Mouse (Mus musculus) erythroblast, adult 5-6 weeks (primary cell): Measurements from ENCODE around the gene Tmem179b. TPM values are rescaled to one million over a fixed set of nuclear protein-coding genes. Genes with fewer than 3 reads are reported as not detected.
"Not testable (repeated sequence)": the region's sequence is repeated elsewhere in the genome, so short reads cannot be mapped to it uniquely, and the experiment has no call there.

Source experiments
- ATAC-seq: replicated peaks from 2 replicates; pipeline ENCODE4 v1.8.0; 2016; ENCODE audit warnings: moderate number of reproducible peaks, mild to moderate bottlenecking, moderate TSS enrichment, inconsistent platforms; ENCODE audit not compliant: poor library complexity, low FRiP score, severe bottlenecking
- total RNA-seq, 2 experiments: library from RNA; stranded (forward) in 1 of 2; stranded (reverse) in 1 of 2; fragments of 150-400 nt in 1 of 2; fragments of 200-764, 138-1000 nt in 1 of 2; gene quantifications; 2 replicates each; pipeline versions ENCODE4 v1.2.3 to v1.2.4; 2015 to 2017; ENCODE audit warnings: low replicate concordance in 2 of 2

Gene Tmem179b
- total RNA-seq, 2 experiments from 2014 or later: 37.4 to 55.1 TPM

DNA sequence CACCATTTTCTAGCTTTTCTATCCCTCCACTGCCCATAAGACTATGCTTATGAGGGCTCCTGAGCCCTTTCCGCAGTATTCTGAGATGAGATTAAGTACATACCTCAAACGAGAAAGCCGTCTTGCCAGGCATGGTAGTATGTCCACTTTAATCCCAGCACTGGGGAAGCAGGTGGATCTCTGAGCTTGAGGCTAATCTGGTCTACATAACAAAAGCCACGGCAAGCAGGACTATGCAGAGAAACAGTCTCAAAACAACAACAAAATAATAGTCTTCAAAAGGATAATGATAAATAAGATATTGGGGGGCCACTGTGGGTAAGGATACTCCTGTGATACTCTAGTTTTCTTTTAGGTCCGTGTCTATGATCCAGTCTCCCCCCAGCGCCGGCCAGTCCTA, 35.4 kb downstream of the Tmem179b start:
- ATAC-seq: no peak

DNA sequence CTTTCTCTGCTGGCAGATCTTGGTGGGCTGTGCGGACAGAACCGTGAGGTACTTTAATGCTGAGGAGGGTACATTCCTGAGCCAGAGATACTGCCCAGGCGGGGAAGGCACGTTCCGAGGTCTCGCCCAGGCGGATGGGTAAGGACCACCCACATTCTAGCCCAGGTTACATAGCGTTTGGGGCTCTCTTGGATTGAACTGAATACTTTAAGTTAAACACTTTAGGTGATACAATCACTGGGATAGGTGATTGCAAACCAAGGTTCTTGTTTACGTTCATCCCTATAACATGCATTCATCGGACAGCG, 38.2 kb downstream of the Tmem179b start:
- ATAC-seq: no peak

DNA sequence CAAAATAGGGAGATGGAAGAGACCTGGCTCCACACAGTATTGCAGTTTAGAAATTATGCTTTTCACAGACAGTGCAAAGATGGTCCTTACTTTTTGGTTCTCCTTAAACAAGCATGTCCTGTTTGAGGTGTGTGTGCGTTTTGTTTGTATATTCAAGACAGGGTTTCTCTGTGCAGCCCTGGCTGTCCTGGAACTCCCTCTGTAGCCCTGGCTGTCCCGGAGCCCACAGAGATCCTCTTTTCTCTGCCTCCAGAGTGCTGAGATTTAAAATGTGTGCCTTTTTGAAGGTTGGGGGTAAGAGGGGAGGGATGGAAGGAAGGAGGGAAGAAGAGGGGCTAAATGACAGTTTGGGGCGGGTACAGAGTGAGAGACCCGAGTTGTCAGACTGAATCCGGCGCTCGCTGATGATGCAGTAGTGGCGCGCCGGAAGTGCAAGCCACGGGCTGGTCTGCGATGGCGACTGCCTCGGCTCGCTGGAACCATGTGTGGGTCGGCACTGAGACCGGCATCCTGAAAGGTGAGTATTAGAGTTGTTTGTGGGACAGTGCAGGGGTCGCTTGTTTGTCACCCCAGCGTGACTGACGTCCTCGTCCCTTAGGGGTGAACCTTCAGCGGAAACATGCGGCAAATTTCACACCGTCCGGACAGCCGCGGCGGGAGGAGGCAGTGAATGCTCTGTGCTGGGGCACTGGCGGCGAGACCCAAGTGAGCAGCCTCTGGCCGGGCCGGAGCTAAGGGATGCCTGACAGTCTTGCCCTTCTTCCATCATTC, 38.7 kb downstream of the Tmem179b start, which contains the start of gene Wdr74:
Gene Wdr74, plus strand, starts transcription at position 439 of the 771 bp plus-strand sequence.
- ATAC-seq: peak; percentile 94

DNA sequence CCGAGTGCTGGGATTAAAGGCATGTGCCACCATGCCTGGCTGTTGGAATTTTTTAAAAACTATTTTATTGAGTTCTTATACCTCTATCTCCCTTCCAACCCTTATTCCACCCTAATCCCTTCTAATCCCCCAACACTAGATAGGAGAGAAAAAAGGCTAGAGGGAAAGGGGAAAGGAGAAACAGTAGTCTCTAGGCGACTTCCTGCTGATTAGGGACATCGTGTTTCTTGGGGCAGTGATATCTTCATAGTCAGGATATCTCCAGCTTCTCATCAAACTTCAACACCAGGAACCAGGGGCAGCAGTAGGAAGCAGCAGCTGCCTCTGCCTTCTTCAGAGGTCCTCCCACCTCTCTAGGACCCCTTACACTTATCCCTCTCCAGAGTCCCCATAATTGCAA, 39.9 kb downstream of the Tmem179b start:
- no peak for ATAC-seq

GRCm38 (mm10) chr19:8728335-8729099, 45.8 kb downstream of the Tmem179b start:
- not testable (repeated sequence) for ATAC-seq

DNA sequence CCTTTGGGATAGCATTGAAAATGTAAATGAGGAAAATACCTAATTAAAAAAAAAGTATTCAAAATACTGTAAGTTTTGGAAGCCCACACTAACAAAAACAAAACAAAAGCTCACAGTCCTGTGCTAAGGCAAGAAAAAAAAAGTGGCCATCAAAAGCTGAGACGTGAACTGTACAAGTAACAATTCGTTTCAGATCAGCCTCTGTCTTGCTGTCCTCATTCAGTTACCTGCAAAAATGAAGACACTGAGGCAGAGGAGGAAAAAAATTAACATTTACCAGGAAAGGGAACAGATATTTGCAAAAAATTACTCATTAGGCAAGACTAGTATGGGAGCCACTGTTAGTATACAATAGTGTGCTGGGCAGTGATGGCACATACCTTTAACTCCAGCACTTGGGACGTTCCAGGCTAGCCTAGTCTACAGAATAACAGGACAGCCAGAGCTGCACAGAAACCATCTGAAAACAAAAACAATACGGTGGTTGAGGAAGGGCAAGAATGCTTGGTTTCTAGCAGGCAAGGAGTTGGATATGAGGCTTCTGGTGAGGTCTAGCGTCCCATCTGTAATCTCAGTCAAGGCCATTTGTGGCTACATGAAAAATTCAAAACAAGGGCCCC, 46.7 kb downstream of the Tmem179b start:
- ATAC-seq: no peak

- ATAC-seq: no peak
These were observed 47.5 kb downstream of the Tmem179b start for GRCm38 (mm10) chr19:8726609-8727390.

DNA sequence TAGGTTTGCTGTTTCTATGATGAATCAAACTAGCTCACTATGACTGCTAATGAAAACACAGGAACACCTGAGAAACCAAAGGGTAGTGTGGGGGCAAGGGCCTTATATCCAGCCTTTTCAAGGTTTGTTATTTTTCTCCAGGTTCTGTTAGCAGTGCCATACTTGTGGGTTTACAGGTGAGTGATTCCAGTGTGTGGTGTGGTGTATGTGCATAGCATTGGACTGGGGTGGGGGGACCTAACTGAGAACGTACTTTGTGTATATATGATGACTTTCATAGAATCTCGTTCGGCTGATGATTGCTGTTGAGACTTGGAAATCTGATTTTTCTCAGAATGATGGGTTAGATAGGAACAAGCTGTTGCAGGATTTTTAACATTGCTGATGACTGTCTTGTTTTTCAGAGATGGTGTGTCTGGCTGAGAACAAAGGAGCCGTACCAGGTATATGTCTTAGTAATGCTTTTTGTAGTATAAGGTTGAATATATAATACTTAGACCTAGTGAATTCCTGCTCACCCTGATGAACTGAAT, 49.1 kb downstream of the Tmem179b start:
- ATAC-seq: no peak

- no peak for ATAC-seq
These were observed 49.9 kb downstream of the Tmem179b start for GRCm38 (mm10) chr19:8724392-8724791.

DNA sequence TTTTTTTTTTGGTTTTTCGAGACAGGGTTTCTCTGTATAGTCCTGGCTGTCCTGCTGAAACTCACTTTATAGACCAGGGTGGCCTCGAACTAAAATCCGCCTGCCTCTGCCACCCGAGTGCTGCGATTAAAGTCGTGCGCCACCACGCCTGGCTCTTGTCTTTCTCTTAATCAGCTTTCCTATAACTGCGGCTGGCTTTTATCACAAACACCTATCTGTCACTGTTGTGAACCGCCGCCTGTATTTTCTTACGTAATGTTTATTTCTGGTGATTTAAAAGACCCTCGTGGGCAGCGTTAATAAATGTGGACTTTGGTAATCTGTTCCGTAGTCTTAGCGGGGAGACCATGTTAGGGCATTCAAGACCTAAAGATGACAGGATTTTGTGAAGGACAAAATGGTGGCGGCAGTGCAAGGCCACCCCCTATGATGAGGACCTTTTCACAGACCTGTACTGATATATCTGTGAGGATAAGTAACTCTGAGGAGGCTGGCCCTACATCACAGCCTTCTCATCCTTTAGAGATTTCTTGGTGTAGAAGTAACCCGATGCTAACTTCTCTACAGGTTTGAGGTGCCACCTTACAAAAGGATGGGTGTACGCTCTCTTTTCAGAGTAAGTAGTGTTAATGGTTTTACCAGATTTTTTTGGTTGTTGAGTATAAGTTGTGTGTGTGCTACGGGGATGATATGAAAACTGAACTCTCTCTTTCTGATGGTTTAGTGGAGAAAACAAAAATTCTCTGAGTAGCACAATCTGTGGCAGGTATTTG, 50.5 kb downstream of the Tmem179b start:
- 0 out of 2 replicates have a peak, but pooled peaks have one; percentile 30 for ATAC-seq

- peak; percentile 90 for ATAC-seq
These were observed 51.2 kb downstream of the Tmem179b start, which contains the start of gene Slc3a2 for GRCm38 (mm10) chr19:8722907-8723573. TSS of gene Slc3a2 (minus strand) at chr19:8723369.

GRCm38 (mm10) chr19:8722559-8722906, 51.7 kb downstream of the Tmem179b start:
- ATAC-seq: peak; percentile 29

Other genes with a start within 250 kb of the Tmem179b start
Only the 30 nearest of the 33 such genes appear.
- not detected in 2 replicates for gene Slc22a6, start 156.4 kb downstream of the Tmem179b start, total RNA-seq (2015; ENCODE audit: low replicate concordance)
- gene Slc22a6, start 156.4 kb downstream of the Tmem179b start, total RNA-seq (2017; ENCODE audit: low replicate concordance): not detected in 2 replicates
- not detected in 2 replicates for gene Chrm1, start 110.7 kb downstream of the Tmem179b start, total RNA-seq (2015; ENCODE audit: low replicate concordance)
- under 0.01 TPM in 1 of 2 replicates, not detected in the other for gene Chrm1, start 110.7 kb downstream of the Tmem179b start, total RNA-seq (2017; ENCODE audit: low replicate concordance)
- 150 and 218 TPM in 2 replicates for gene Slc3a2, start 51.1 kb downstream of the Tmem179b start, total RNA-seq (2015; ENCODE audit: low replicate concordance)
- 337 and 409 TPM in 2 replicates for gene Slc3a2, start 51.1 kb downstream of the Tmem179b start, total RNA-seq (2017; ENCODE audit: low replicate concordance)
- gene Wdr74, start 38.6 kb downstream of the Tmem179b start, total RNA-seq (2015; ENCODE audit: low replicate concordance): 7.9 and 61.9 TPM in 2 replicates
- gene Wdr74, start 38.6 kb downstream of the Tmem179b start, total RNA-seq (2017; ENCODE audit: low replicate concordance): 15.3 and 18.3 TPM in 2 replicates
- gene 1700092M07Rik, start 33.7 kb downstream of the Tmem179b start, total RNA-seq (2015; ENCODE audit: low replicate concordance): not detected in 2 replicates
- gene 1700092M07Rik, start 33.7 kb downstream of the Tmem179b start, total RNA-seq (2017; ENCODE audit: low replicate concordance): not detected in 2 replicates
- gene Stx5a, start 33.1 kb downstream of the Tmem179b start, total RNA-seq (2015; ENCODE audit: low replicate concordance): 105 and 119 TPM in 2 replicates
- gene Stx5a, start 33.1 kb downstream of the Tmem179b start, total RNA-seq (2017; ENCODE audit: low replicate concordance): 161 and 226 TPM in 2 replicates
- 135 and 146 TPM in 2 replicates for gene Nxf1, start 17.4 kb downstream of the Tmem179b start, total RNA-seq (2015; ENCODE audit: low replicate concordance)
- 35.0 and 81.7 TPM in 2 replicates for gene Nxf1, start 17.4 kb downstream of the Tmem179b start, total RNA-seq (2017; ENCODE audit: low replicate concordance)
- 9.4 and 11.0 TPM in 2 replicates for gene Tmem223, start 3.5 kb downstream of the Tmem179b start, total RNA-seq (2015; ENCODE audit: low replicate concordance)
- 3.1 and 6.8 TPM in 2 replicates for gene Tmem223, start 3.5 kb downstream of the Tmem179b start, total RNA-seq (2017; ENCODE audit: low replicate concordance)
- gene Taf6l, start 11.9 kb upstream of the Tmem179b start, total RNA-seq (2015; ENCODE audit: low replicate concordance): 1.2 and 5.9 TPM in 2 replicates
- gene Taf6l, start 11.9 kb upstream of the Tmem179b start, total RNA-seq (2017; ENCODE audit: low replicate concordance): 1.0 and 9.5 TPM in 2 replicates
- gene Polr2g, start 24.1 kb upstream of the Tmem179b start, total RNA-seq (2015; ENCODE audit: low replicate concordance): 21.5 and 23.0 TPM in 2 replicates
- 9.9 and 20.1 TPM in 2 replicates for gene Polr2g, start 24.1 kb upstream of the Tmem179b start, total RNA-seq (2017; ENCODE audit: low replicate concordance)
- 0.42 TPM in 1 of 2 replicates, not detected in the other for gene Zbtb3, start 28.1 kb upstream of the Tmem179b start, total RNA-seq (2015; ENCODE audit: low replicate concordance)
- 0.60 TPM in 1 of 2 replicates, not detected in the other for gene Zbtb3, start 28.1 kb upstream of the Tmem179b start, total RNA-seq (2017; ENCODE audit: low replicate concordance)
- gene Ttc9c, start 44.9 kb upstream of the Tmem179b start, total RNA-seq (2015; ENCODE audit: low replicate concordance): 10.0 and 13.6 TPM in 2 replicates
- gene Ttc9c, start 44.9 kb upstream of the Tmem179b start, total RNA-seq (2017; ENCODE audit: low replicate concordance): 13.8 and 20.1 TPM in 2 replicates
- gene Hnrnpul2, start 45.5 kb upstream of the Tmem179b start, total RNA-seq (2015; ENCODE audit: low replicate concordance): 14.4 and 27.4 TPM in 2 replicates
- gene Hnrnpul2, start 45.5 kb upstream of the Tmem179b start, total RNA-seq (2017; ENCODE audit: low replicate concordance): 42.6 and 58.0 TPM in 2 replicates
- 4.2 TPM in 1 of 2 replicates, not detected in the other for gene AC129217.1, start 55.3 kb upstream of the Tmem179b start, total RNA-seq (2015; ENCODE audit: low replicate concordance)
- gene AC129217.1, start 55.3 kb upstream of the Tmem179b start, total RNA-seq (2017; ENCODE audit: low replicate concordance): 14.8 TPM in 1 of 2 replicates, not detected in the other
- 28.8 and 40.3 TPM in 2 replicates for gene Bscl2, start 63.0 kb upstream of the Tmem179b start, total RNA-seq (2015; ENCODE audit: low replicate concordance)
- gene Bscl2, start 63.0 kb upstream of the Tmem179b start, total RNA-seq (2017; ENCODE audit: low replicate concordance): 12.7 and 16.4 TPM in 2 replicates
- not detected in 2 replicates for gene Gng3, start 64.7 kb upstream of the Tmem179b start, total RNA-seq (2015; ENCODE audit: low replicate concordance)
- 0.56 TPM in 1 of 2 replicates, not detected in the other for gene Gng3, start 64.7 kb upstream of the Tmem179b start, total RNA-seq (2017; ENCODE audit: low replicate concordance)
- not detected in 2 replicates for gene Lrrn4cl, start 76.3 kb upstream of the Tmem179b start, total RNA-seq (2015; ENCODE audit: low replicate concordance)
- gene Lrrn4cl, start 76.3 kb upstream of the Tmem179b start, total RNA-seq (2017; ENCODE audit: low replicate concordance): not detected in 2 replicates
- 18.6 and 20.6 TPM in 2 replicates for gene Ubxn1, start 97.0 kb upstream of the Tmem179b start, total RNA-seq (2015; ENCODE audit: low replicate concordance)
- gene Ubxn1, start 97.0 kb upstream of the Tmem179b start, total RNA-seq (2017; ENCODE audit: low replicate concordance): 43.0 and 65.7 TPM in 2 replicates
- gene Uqcc3, start 106.5 kb upstream of the Tmem179b start, total RNA-seq (2015; ENCODE audit: low replicate concordance): 1.5 and 8.4 TPM in 2 replicates
- gene Uqcc3, start 106.5 kb upstream of the Tmem179b start, total RNA-seq (2017; ENCODE audit: low replicate concordance): 11.8 and 12.3 TPM in 2 replicates
- 24.2 and 24.4 TPM in 2 replicates for gene Lbhd1, start 109.3 kb upstream of the Tmem179b start, total RNA-seq (2015; ENCODE audit: low replicate concordance)
- 6.0 and 23.1 TPM in 2 replicates for gene Lbhd1, start 109.3 kb upstream of the Tmem179b start, total RNA-seq (2017; ENCODE audit: low replicate concordance)
- not detected in 2 replicates for gene Gm49403, start 109.5 kb upstream of the Tmem179b start, total RNA-seq (2015; ENCODE audit: low replicate concordance)
- not detected in 2 replicates for gene Gm49403, start 109.5 kb upstream of the Tmem179b start, total RNA-seq (2017; ENCODE audit: low replicate concordance)
- 14.6 and 21.3 TPM in 2 replicates for gene 1810009A15Rik, start 114.4 kb upstream of the Tmem179b start, total RNA-seq (2015; ENCODE audit: low replicate concordance)
- 13.5 and 23.3 TPM in 2 replicates for gene 1810009A15Rik, start 114.4 kb upstream of the Tmem179b start, total RNA-seq (2017; ENCODE audit: low replicate concordance)
- gene Gm49416, start 114.5 kb upstream of the Tmem179b start, total RNA-seq (2015; ENCODE audit: low replicate concordance): not detected in 2 replicates
- not detected in 2 replicates for gene Gm49416, start 114.5 kb upstream of the Tmem179b start, total RNA-seq (2017; ENCODE audit: low replicate concordance)
- gene Ints5, start 118.5 kb upstream of the Tmem179b start, total RNA-seq (2015; ENCODE audit: low replicate concordance): 2.3 and 7.1 TPM in 2 replicates
- 4.7 and 5.4 TPM in 2 replicates for gene Ints5, start 118.5 kb upstream of the Tmem179b start, total RNA-seq (2017; ENCODE audit: low replicate concordance)
- 12.7 and 20.9 TPM in 2 replicates for gene Ganab, start 123.6 kb upstream of the Tmem179b start, total RNA-seq (2015; ENCODE audit: low replicate concordance)
- gene Ganab, start 123.6 kb upstream of the Tmem179b start, total RNA-seq (2017; ENCODE audit: low replicate concordance): 19.5 and 20.4 TPM in 2 replicates
- 12.5 and 14.2 TPM in 2 replicates for gene B3gat3, start 145.9 kb upstream of the Tmem179b start, total RNA-seq (2015; ENCODE audit: low replicate concordance)
- 11.1 and 12.4 TPM in 2 replicates for gene B3gat3, start 145.9 kb upstream of the Tmem179b start, total RNA-seq (2017; ENCODE audit: low replicate concordance)
- 1.2 TPM in 1 of 2 replicates, not detected in the other for gene Rom1, start 154.9 kb upstream of the Tmem179b start, total RNA-seq (2015; ENCODE audit: low replicate concordance)
- gene Rom1, start 154.9 kb upstream of the Tmem179b start, total RNA-seq (2017; ENCODE audit: low replicate concordance): 1.7 and 3.0 TPM in 2 replicates
- gene Eml3, start 155.1 kb upstream of the Tmem179b start, total RNA-seq (2015; ENCODE audit: low replicate concordance): 1.7 and 4.8 TPM in 2 replicates
- 6.3 and 8.3 TPM in 2 replicates for gene Eml3, start 155.1 kb upstream of the Tmem179b start, total RNA-seq (2017; ENCODE audit: low replicate concordance)
- gene Mta2, start 167.4 kb upstream of the Tmem179b start, total RNA-seq (2015; ENCODE audit: low replicate concordance): 16.9 and 22.8 TPM in 2 replicates
- 39.5 and 54.4 TPM in 2 replicates for gene Mta2, start 167.4 kb upstream of the Tmem179b start, total RNA-seq (2017; ENCODE audit: low replicate concordance)
- 1.0 and 2.7 TPM in 2 replicates for gene Tut1, start 179.4 kb upstream of the Tmem179b start, total RNA-seq (2015; ENCODE audit: low replicate concordance)
- 2.3 and 6.8 TPM in 2 replicates for gene Tut1, start 179.4 kb upstream of the Tmem179b start, total RNA-seq (2017; ENCODE audit: low replicate concordance)